Mouse (Mus musculus) stomach, embryonic 15.5 days (tissue): ENCODE measurements around the gene Rpl3. TPM values are rescaled to one million over a fixed set of nuclear protein-coding genes. Genes with fewer than 3 reads are reported as not detected.

Experiments used
- ATAC-seq: fragments of 200-750 bp; cut with Nextera tagmentation; 2 replicates; pipeline ENCODE4 v1.8.0; 2017; ENCODE audit warnings: low read depth, moderate number of reproducible peaks, moderate TSS enrichment; ENCODE audit not compliant: insufficient read depth, low FRiP score
- H3K27ac ChIP-seq: fragments of 300-500 bp; sonication (generic); 2 replicates; pipeline ENCODE4 v1.5.1; 2015; ENCODE audit warnings: mild to moderate bottlenecking, inconsistent platforms
- H3K27me3 ChIP-seq: fragments of 300-500 bp; sonication (generic); replicated peaks from 2 replicates; pipeline ENCODE4 v1.6.1; 2015; ENCODE audit warnings: inconsistent platforms
- H3K36me3 ChIP-seq: fragments of 300-500 bp; sonication (generic); 2 replicates; pipeline ENCODE4 v1.6.1; 2015; ENCODE audit warnings: inconsistent platforms
- H3K4me1 ChIP-seq: fragments of 300-500 bp; sonication (generic); 2 replicates; pipeline ENCODE4 v1.6.1; 2015; ENCODE audit warnings: inconsistent platforms
- H3K4me2 ChIP-seq: fragments of 300-500 bp; sonication (generic); 2 replicates; pipeline ENCODE4 v1.6.1; 2015; ENCODE audit warnings: mild to moderate bottlenecking, inconsistent platforms
- H3K4me3 ChIP-seq: fragments of 300-500 bp; sonication (generic); replicated peaks from 2 replicates; pipeline ENCODE4 v1.5.1; 2015; ENCODE audit warnings: inconsistent platforms
- H3K9ac ChIP-seq: fragments of 300-500 bp; sonication (generic); 2 replicates; pipeline ENCODE4 v1.6.1; 2015; ENCODE audit warnings: inconsistent platforms
- H3K9me3 ChIP-seq: fragments of 300-500 bp; sonication (generic); 2 replicates; pipeline ENCODE4 v1.6.1; 2016; ENCODE audit warnings: inconsistent platforms
- WGBS: fragments of 180-500 bp; shearing (Covaris S2); methylation state at CpG from one replicate; pipeline ENCODE4 v1.1.7; 2015; 5-methylcytosine and 5-hydroxymethylcytosine counted together
- polyA plus RNA-seq: library from polyadenylated mRNA; unstranded; fragments of >200 nt; fragmentation: Nextera tagmentation; extraction: Ambion mirVana; gene quantifications from 2 replicates; pipeline ENCODE4 v1.2.1, GENCODE M21; 2015

Gene Rpl3
- polyA plus RNA-seq, 1 experiment from 2014 or later, result 883 TPM

DNA sequence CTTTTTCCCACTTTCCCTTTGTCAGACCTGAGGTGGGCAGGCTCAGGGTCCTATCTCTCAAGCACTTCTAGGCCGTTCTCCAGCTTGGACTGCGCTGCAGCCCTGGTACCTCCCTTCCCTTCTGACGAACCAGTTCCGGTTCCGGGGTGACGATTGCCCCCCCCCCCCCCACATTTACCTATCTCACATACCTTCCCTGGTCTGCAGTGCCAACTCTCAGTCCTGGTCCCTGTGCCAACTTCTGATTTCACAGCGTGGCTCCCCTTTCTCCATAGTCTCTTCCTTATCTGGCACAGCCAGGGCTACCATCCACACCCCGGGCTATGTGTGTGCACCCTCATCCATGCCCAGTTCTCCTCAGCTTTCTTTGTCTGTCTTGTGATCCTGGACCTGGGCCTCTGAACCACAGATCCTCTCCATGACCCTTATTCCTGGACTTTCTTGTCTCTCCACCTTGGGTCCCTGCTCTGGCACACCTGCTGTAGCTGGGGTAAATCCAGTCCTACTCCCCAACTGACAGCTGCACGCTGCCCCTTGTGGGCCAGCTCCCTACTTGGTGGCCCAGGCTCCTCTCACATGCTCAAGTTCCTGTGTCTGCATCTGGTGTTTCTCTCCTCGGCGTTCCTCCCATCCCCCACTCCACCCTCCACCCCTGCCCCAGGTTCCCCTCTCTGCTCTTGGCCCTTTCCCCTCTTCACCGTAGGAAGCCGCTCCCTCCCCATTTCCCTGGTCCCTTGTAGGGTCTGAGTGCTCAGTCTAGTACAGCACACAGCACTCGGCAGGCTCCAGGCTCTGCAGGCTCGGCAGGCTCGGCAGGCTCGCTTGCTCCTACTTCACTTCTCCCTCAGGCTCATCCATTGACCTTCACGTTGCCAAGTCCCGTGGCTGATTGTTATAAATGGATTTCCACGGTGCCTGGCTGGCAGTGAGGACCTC is 5.5 kb upstream of the Rpl3 start:
- no peak overlapping the region for H3K4me3 ChIP-seq
- peak; percentile 74 for ATAC-seq
- H3K4me2 ChIP-seq, result peak overlapping the region; percentile 34; the same call in 1 of the 2 replicates
- H3K27ac ChIP-seq, result peak overlapping the region; percentile 70; the same call in 1 of the 2 replicates
- no peak overlapping the region for H3K9ac ChIP-seq
- peaks cover 26% of the 10 kb centered on the region for H3K4me1 ChIP-seq
- no peaks in the 10 kb centered on the region for H3K9me3 ChIP-seq
- 15% methylated on average over 18 of the region's 20 CpGs for WGBS
- H3K36me3 ChIP-seq, result no peaks in the 10 kb centered on the region
- H3K27me3 ChIP-seq, result peaks cover 6% of the 10 kb centered on the region; the same call in 1 of the 2 replicates

DNA sequence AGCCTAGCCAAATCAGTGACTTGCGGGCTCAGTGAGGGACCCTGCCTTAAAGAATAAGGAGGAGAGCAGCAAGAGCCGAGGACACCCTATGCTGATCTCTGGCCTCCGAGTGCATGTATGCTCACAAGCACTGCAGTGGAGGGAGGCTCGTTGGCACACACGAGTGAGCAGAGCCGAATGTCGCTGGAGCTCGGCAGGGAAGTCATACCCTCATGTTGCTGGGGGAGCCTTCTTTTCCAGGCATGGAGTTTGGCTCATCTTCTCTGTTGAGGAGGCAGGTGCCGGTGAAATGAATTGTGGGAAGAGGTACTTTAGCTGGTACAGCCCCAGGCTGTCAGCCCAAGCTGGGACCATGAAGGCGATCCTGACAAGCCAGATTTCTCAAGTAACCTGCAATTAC is 4.7 kb upstream of the Rpl3 start:
- WGBS, result 77% methylated on average over 10 of the region's 10 CpGs
- no peak overlapping the region for H3K4me3 ChIP-seq
- no peaks in the 10 kb centered on the region for H3K9me3 ChIP-seq
- ATAC-seq, result no peak
- H3K27ac ChIP-seq, result peak overlapping the region; percentile 66
- H3K4me1 ChIP-seq, result peaks cover 29% of the 10 kb centered on the region
- no peak overlapping the region for H3K9ac ChIP-seq
- no peak overlapping the region for H3K4me2 ChIP-seq
- H3K27me3 ChIP-seq, result peaks cover 10% of the 10 kb centered on the region; the same call in 1 of the 2 replicates
- no peaks in the 10 kb centered on the region for H3K36me3 ChIP-seq

DNA sequence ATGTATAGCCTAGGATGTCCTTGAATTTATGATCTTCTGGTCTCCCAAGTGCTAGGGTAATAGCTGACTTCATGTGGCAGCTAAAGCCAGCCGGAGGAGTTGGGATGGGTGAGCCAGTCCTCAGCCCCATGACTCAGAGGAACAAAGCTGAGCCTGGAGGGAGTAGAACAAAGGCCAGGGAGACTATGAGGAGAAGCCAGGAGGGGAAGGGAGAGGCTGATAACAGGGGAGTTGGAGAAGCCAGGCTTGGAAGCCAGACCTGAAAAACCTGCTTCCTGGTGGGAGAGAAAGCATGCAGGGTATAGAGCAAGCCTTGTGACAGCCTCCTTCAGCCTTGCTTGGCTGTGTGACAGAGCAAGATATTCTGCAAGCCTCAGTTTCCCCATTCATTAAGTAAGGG is 3.9 kb upstream of the Rpl3 start:
- 76% methylated on average over 1 of the region's 1 CpGs for WGBS
- H3K36me3 ChIP-seq, result no peaks in the 10 kb centered on the region
- no peaks in the 10 kb centered on the region for H3K9me3 ChIP-seq
- peak overlapping the region; percentile 66 for H3K27ac ChIP-seq
- no peak overlapping the region for H3K4me2 ChIP-seq
- no peak overlapping the region for H3K9ac ChIP-seq
- no peak overlapping the region for H3K4me3 ChIP-seq
- H3K27me3 ChIP-seq, result peaks cover 10% of the 10 kb centered on the region; the same call in 1 of the 2 replicates
- peak; percentile 44 for ATAC-seq
- H3K4me1 ChIP-seq, result peaks cover 29% of the 10 kb centered on the region

DNA sequence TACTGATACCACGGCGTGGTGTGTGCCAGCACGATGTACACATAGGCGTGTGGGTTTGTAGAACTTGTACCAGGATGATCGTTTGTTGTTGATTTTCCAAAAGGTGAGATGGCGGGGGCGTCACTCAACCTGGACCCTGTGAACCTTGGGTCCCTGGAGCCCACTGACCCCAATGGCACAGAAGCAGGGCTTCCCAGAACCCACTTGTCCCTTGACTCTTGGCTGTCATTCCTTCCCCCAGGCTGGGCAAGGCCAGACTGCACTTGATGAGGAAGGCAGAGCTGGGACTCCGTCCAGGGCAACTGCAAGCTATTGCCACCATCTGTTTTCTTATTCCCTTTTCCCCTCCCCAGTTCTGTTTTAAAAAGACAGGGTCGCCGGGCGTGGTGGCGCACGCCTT is 2.5 kb upstream of the Rpl3 start:
- H3K4me2 ChIP-seq, result no peak overlapping the region
- WGBS, result 88% methylated on average over 13 of the region's 13 CpGs
- peaks cover 10% of the 10 kb centered on the region; the same call in 1 of the 2 replicates for H3K27me3 ChIP-seq
- H3K27ac ChIP-seq, result no peak overlapping the region
- no peaks in the 10 kb centered on the region for H3K9me3 ChIP-seq
- H3K4me1 ChIP-seq, result peaks cover 27% of the 10 kb centered on the region
- no peak overlapping the region for H3K4me3 ChIP-seq
- ATAC-seq, result no peak
- H3K9ac ChIP-seq, result no peak overlapping the region
- no peaks in the 10 kb centered on the region for H3K36me3 ChIP-seq

DNA sequence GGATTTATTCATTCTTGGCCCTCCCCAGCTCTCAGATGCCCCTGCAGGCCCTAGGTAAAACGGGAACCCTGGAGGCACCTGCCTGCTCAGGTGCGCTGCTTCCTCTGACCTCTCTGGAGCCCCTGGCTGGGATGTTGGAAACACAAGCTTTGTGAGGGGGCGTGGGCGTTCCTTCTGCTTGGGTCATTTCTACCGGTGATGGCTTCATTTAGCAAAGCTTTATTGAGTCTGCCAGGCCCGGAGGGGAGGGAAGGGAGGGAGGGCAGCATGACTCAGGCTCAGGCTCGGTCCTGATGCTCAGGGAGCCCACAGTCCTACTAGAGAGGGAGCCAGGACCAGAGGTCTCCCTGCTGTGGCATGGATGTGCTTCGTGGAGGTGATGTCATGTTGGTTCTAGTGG is 931 bp upstream of the Rpl3 start:
- 0 out of 2 replicates have a peak overlapping the region, but pooled peaks have one; percentile 4 for H3K9ac ChIP-seq
- ATAC-seq, result no peak
- 31% methylated on average over 8 of the region's 8 CpGs for WGBS

DNA sequence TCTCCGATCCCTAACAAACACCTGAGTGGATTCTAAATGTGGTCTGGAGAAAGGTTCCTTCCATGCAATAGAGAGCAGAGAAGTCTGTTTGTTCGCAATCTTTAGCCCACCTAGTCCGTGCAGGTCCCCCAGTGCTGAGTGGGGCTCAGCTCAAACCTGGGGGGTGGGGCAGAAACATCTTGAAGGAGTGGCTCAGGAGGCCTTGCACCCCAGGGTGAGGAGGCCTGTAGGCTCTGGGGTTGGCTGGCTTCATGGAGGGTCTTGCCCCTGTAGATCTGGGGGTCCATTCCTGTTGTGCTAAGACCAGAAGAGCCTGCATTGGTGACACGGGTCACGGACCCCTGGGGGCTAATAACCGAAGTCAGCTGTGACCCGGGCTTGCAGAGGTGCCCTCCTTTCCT is 373 bp upstream of the Rpl3 start:
- H3K27ac ChIP-seq, result no peak overlapping the region

More for the DNA sequence above, 931 bp upstream of the Rpl3 start:
- no peak overlapping the region for H3K27ac ChIP-seq
- H3K4me1 ChIP-seq, result peaks cover 13% of the 10 kb centered on the region
- peak overlapping the region; percentile 62 for H3K4me3 ChIP-seq
- H3K4me2 ChIP-seq, result peak overlapping the region; percentile 85
- H3K27me3 ChIP-seq, result peaks cover 10% of the 10 kb centered on the region; the same call in 1 of the 2 replicates
- no peaks in the 10 kb centered on the region for H3K9me3 ChIP-seq
- no peaks in the 10 kb centered on the region for H3K36me3 ChIP-seq

DNA sequence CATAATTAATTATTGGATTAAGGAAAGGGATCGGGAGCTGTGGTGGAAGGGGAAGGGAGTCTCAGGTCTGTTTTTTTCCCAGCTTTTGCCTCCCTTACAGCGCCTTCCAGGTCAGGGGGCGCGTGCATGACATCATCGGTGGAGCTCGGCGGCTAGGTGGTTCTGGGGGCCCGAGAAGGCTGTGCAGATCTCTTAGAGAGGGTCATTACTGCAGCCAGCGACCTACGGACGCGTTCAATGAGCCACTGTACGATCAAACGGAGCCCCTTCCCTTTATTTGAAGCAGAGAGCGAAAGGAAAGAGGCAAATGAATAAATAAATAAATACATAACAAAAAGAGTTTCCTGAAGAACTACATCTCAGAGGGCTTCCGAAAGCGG is 937 bp downstream of the Rpl3 start:
- peaks cover 10% of the 10 kb centered on the region; the same call in 1 of the 2 replicates for H3K27me3 ChIP-seq

More for the DNA sequence above, 373 bp upstream of the Rpl3 start:
- Histone ChIP-seq H3K4me1 (peaks cover 7% of the 10 kb centered on the region), H3K9ac (0 out of 2 replicates have a peak overlapping the region, but pooled peaks have one; percentile 4), H3K4me3 (peak overlapping the region; percentile 62), H3K4me2 (peak overlapping the region; percentile 85), H3K27me3 (peaks cover 10% of the 10 kb centered on the region; the same call in 1 of the 2 replicates), H3K36me3 (no peaks in the 10 kb centered on the region), H3K9me3 (no peaks in the 10 kb centered on the region)
- 24% methylated on average over 7 of the region's 7 CpGs for WGBS
- ATAC-seq, result no peak

DNA sequence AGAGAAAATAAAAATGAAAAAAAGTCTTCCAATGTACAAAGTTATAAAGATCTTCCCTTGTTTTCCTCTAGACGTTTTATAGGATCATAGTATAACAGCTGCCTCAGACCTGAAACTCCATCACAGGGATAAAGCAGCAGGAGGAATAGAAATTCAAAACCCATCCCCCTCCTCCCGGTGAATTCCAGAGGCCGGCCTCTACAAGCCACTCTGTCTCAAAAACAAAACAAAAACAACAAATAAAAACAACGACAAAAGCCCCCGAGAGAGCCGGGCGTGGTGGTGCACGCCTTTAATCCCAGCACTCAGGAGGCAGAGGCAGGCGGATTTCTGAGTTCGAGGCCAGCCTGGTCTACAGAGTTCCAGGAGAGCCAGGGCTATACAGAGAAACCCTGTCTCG is 1.5 kb downstream of the Rpl3 start:
- no peaks in the 10 kb centered on the region for H3K9me3 ChIP-seq
- ATAC-seq, result no peak
- WGBS, result 69% methylated on average over 11 of the region's 11 CpGs
- H3K36me3 ChIP-seq, result no peaks in the 10 kb centered on the region
- H3K4me3 ChIP-seq, result no peak overlapping the region
- peaks cover 10% of the 10 kb centered on the region; the same call in 1 of the 2 replicates for H3K27me3 ChIP-seq
- no peak overlapping the region for H3K9ac ChIP-seq
- H3K4me1 ChIP-seq, result 0 out of 2 replicates have a peak, but pooled peaks cover 3% of the 10 kb centered on the region
- H3K27ac ChIP-seq, result no peak overlapping the region
- H3K4me2 ChIP-seq, result no peak overlapping the region

More for the DNA sequence above, 937 bp downstream of the Rpl3 start:
- Histone ChIP-seq H3K4me3 (peak overlapping the region; percentile 62), H3K4me2 (peak overlapping the region; percentile 85), H3K4me1 (0 out of 2 replicates have a peak, but pooled peaks cover 3% of the 10 kb centered on the region), H3K36me3 (no peaks in the 10 kb centered on the region), H3K27ac (no peak overlapping the region), H3K9ac (peak overlapping the region; percentile 52; the same call in 1 of the 2 replicates), H3K9me3 (no peaks in the 10 kb centered on the region)
- ATAC-seq, result no peak
- WGBS, result 1% methylated on average over 17 of the region's 17 CpGs

DNA sequence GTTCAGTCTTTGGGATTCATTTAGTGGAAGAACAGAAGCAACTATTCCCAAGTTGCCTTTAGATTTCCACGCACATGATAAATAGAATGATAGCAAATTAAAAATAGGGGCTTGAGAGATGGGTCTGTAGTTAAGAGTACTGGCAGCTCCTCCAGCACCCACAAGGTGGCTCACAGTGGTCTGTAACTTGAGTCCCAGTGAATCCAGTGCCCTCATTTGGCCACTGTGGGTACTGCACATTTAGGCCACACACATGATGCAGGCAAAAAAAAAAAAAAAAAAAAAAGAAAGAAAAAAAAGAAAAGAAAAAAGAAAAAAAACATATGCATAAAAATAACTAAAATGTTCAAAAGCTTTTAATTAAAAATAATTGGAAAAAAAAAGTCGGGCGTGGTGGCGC is 3.0 kb downstream of the Rpl3 start:
- Histone ChIP-seq H3K4me2 (no peak overlapping the region), H3K27me3 (peaks cover 10% of the 10 kb centered on the region; the same call in 1 of the 2 replicates), H3K36me3 (no peaks in the 10 kb centered on the region), H3K27ac (no peak overlapping the region), H3K4me1 (0 out of 2 replicates have a peak, but pooled peaks cover 3% of the 10 kb centered on the region), H3K9me3 (no peaks in the 10 kb centered on the region), H3K9ac (no peak overlapping the region), H3K4me3 (no peak overlapping the region)
- 35% methylated on average over 4 of the region's 4 CpGs for WGBS
- no peak for ATAC-seq

DNA sequence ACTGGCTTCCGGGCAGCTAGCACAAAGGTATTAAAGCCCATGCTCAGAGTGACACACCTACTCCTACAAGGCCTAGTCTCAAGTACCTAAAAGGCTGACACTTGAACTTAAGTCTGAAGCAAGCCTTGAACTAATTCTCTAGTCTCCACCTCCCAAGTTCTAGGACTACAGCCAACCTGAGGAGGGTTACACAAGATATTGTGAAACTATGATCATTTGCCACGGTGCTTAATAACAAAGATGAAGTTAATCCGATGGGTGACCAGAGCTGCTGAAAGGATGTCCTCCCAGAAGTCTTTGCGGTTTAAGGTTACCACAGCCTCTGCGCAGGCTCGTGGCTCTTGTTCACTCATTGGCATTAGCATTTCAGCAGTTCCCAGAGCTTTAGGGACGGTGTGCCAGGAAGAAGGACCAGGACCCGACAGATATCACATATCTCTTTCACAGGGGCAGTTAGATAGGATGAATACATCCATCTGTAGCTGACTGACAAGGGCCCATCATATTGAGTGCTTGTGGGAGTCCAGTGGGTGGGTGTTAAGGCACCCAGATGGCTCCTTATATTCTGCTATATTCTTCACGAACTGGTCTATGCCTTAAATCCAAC is 4.2 kb downstream of the Rpl3 start:
- Histone ChIP-seq H3K4me2 (no peak overlapping the region), H3K27ac (no peak overlapping the region), H3K36me3 (no peaks in the 10 kb centered on the region), H3K4me1 (0 out of 2 replicates have a peak, but pooled peaks cover 3% of the 10 kb centered on the region), H3K27me3 (peaks cover 7% of the 10 kb centered on the region; the same call in 1 of the 2 replicates), H3K9me3 (no peaks in the 10 kb centered on the region), H3K4me3 (no peak overlapping the region), H3K9ac (no peak overlapping the region)
- WGBS, result 86% methylated on average over 9 of the region's 9 CpGs
- ATAC-seq, result no peak; the same call in 1 of the 2 replicates

DNA sequence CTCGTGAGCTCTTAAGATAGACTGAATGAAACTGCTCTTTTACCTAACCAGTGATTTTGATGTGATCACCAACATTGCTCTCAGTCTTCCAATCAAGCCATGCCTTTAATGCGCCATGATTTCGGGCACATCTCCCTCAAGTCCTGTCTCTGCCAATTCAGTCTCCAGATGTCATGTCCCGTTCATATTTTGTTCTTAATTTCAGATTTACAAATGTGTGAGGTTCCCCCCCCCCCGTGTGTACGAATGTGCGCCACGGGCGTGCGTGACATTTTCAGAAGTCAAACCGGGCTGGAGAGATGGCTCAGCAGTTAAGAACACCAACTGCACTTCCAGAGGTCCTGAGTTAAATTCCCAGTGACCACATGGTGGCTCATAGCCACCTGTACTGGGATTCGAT is 7.9 kb downstream of the Rpl3 start:
- peak overlapping the region; percentile 70 for H3K4me3 ChIP-seq
- H3K9me3 ChIP-seq, result no peaks in the 10 kb centered on the region
- H3K4me2 ChIP-seq, result peak overlapping the region; percentile 58
- ATAC-seq, result 0 out of 2 replicates have a peak, but pooled peaks have one; percentile 1
- peak overlapping the region; percentile 17; the same call in 1 of the 2 replicates for H3K9ac ChIP-seq
- peaks cover 23% of the 10 kb centered on the region for H3K4me1 ChIP-seq
- no peaks in the 10 kb centered on the region for H3K27me3 ChIP-seq
- H3K27ac ChIP-seq, result peak overlapping the region; percentile 91
- under 1% methylated on average over 12 of the region's 12 CpGs for WGBS
- peaks cover 22% of the 10 kb centered on the region for H3K36me3 ChIP-seq
